Mouse (Mus musculus) layer of hippocampus, postnatal 14 days (tissue): ENCODE data around the gene Skap2. TPM values are rescaled to one million over a fixed set of nuclear protein-coding genes. Genes with fewer than 3 reads are reported as not detected.
A peak's percentile ranks its signal among the peaks of the same experiment; 100 is the strongest.

ENCODE experiments used
- DNase-seq, 2 experiments: peaks; one replicate each; pipeline ENCODE4 v3.0.0; 2021 to 2022; ENCODE audit warnings: low spot score in 2 of 2, mixed read lengths in 1 of 2
- long read RNA-seq, 2 experiments: library from polyadenylated mRNA; stranded (forward); transcript quantifications; one replicate each; pipeline ENCODE4 v2.0.0; 2021
- total RNA-seq, 2 experiments: library from RNA; stranded (reverse); gene quantifications; 2 replicates each; pipeline ENCODE4 v1.2.3; 2021

Skap2 gene
- 10 to 100 TPM; 10.8 to 11.0 TPM for total RNA-seq
- long read RNA-seq, experiment 1, transcript Skap2-205 (13 exons, 3,382 nt): major isoform, 6 of 9 reads
- long read RNA-seq, experiment 1, partial matches to known transcripts: 0 of 9 reads
- long read RNA-seq, experiment 1, other reads (novel, unspliced or antisense): 3 of 9 reads
- long read RNA-seq, experiment 2, transcript Skap2-205 (13 exons, 3,382 nt): major isoform, 10 of 12 reads
- long read RNA-seq, experiment 2, partial matches to known transcripts: 0 of 12 reads
- long read RNA-seq, experiment 2, other reads (novel, unspliced or antisense): 2 of 12 reads

GRCm38 (mm10) chr6:52012409-52013244, at the start of gene Skap2:
TSS of gene Skap2 (minus strand) at chr6:52012549.
- DNase-seq: peak; percentile 95 to 98

- DNase-seq: no peak
These were observed 46.6 kb upstream of the Skap2 start for GRCm38 (mm10) chr6:52058899-52059448.

- peak in 1 of 2 experiments; percentile 28 for DNase-seq
These were observed 45.8 kb upstream of the Skap2 start for GRCm38 (mm10) chr6:52058120-52058519.

GRCm38 (mm10) chr6:52053567-52054561, 41.5 kb upstream of the Skap2 start:
- DNase-seq: no peak

- DNase-seq: no peak
These were observed 37.7 kb upstream of the Skap2 start for GRCm38 (mm10) chr6:52050062-52050461.

GRCm38 (mm10) chr6:52045517-52045916, 33.2 kb upstream of the Skap2 start:
- no peak for DNase-seq

GRCm38 (mm10) chr6:52036077-52036476, 23.7 kb upstream of the Skap2 start:
- no peak for DNase-seq

GRCm38 (mm10) chr6:52031181-52031580, 18.8 kb upstream of the Skap2 start:
- no peak for DNase-seq

- DNase-seq: no peak
These were observed 15.8 kb upstream of the Skap2 start for GRCm38 (mm10) chr6:52028131-52028530.

- DNase-seq: no peak
These were observed 14.8 kb upstream of the Skap2 start for GRCm38 (mm10) chr6:52027181-52027580.

GRCm38 (mm10) chr6:52026281-52026680, 13.9 kb upstream of the Skap2 start:
- DNase-seq: no peak

- DNase-seq: no peak
These were observed 12.4 kb upstream of the Skap2 start for GRCm38 (mm10) chr6:52024730-52025129.

- DNase-seq: no peak
These were observed 10.0 kb upstream of the Skap2 start for GRCm38 (mm10) chr6:52022363-52022762.

- no peak for DNase-seq
These were observed 7.9 kb upstream of the Skap2 start for GRCm38 (mm10) chr6:52020276-52020675.

GRCm38 (mm10) chr6:52013245-52013945, 1.0 kb upstream of the Skap2 start:
- DNase-seq: no peak

- peak in 1 of 2 experiments; percentile 20 for DNase-seq
These were observed 565 bp downstream of the Skap2 start for GRCm38 (mm10) chr6:52011559-52012408.

- no peak for DNase-seq
These were observed 3.0 kb downstream of the Skap2 start for GRCm38 (mm10) chr6:52009385-52009784.

GRCm38 (mm10) chr6:52008757-52009156, 3.6 kb downstream of the Skap2 start:
- DNase-seq: no peak

GRCm38 (mm10) chr6:52006649-52007218, 5.6 kb downstream of the Skap2 start:
- no peak for DNase-seq
